Mouse (Mus musculus) testis, postnatal 14 days (tissue): ENCODE results near the gene 2610318N02Rik.
"Not testable (repeated sequence)": the region's sequence is repeated elsewhere in the genome, so short reads cannot be mapped to it uniquely, and the experiment has no call there.

Experiments
- DNase-seq: peaks from one replicate; pipeline ENCODE4 v3.0.0; 2021; ENCODE audit warnings: low spot score

2610318N02Rik gene

GRCm38 (mm10) chr16:17124871-17125520 lies at the start of gene 2610318N02Rik:
Gene 2610318N02Rik, minus strand, starts transcription at chr16:17125167.
- peak; percentile 79 for DNase-seq

- no peak for DNase-seq
Observed at GRCm38 (mm10) chr16:17168049-17168448, 43.1 kb upstream of the 2610318N02Rik start.

- DNase-seq = no peak
Observed at GRCm38 (mm10) chr16:17167179-17167578, 42.2 kb upstream of the 2610318N02Rik start.

- DNase-seq = not testable (repeated sequence)
Observed at GRCm38 (mm10) chr16:17165478-17165877, 40.5 kb upstream of the 2610318N02Rik start.

- DNase-seq = no peak
Observed at GRCm38 (mm10) chr16:17154346-17154745, 29.4 kb upstream of the 2610318N02Rik start.

- DNase-seq = no peak
Observed at GRCm38 (mm10) chr16:17151874-17152273, 26.9 kb upstream of the 2610318N02Rik start.

GRCm38 (mm10) chr16:17150520-17151258 lies 25.7 kb upstream of the 2610318N02Rik start:
- DNase-seq = no peak

GRCm38 (mm10) chr16:17148084-17148483 lies 23.1 kb upstream of the 2610318N02Rik start:
- DNase-seq = peak; percentile 34

- DNase-seq = peak; percentile 66
Observed at GRCm38 (mm10) chr16:17147391-17147929, 22.5 kb upstream of the 2610318N02Rik start.

GRCm38 (mm10) chr16:17146772-17147235 lies 21.8 kb upstream of the 2610318N02Rik start, which contains the start of gene Ccdc116:
Gene Ccdc116, minus strand, starts transcription at chr16:17147229.
- peak; percentile 84 for DNase-seq

- DNase-seq = peak; percentile 48
Observed at GRCm38 (mm10) chr16:17144339-17144738, 19.4 kb upstream of the 2610318N02Rik start, which contains the start of gene Ydjc. Gene Ydjc, plus strand, starts transcription at chr16:17144621.

GRCm38 (mm10) chr16:17137355-17137754 lies 12.4 kb upstream of the 2610318N02Rik start:
- DNase-seq = no peak

GRCm38 (mm10) chr16:17132906-17133200 lies 7.9 kb upstream of the 2610318N02Rik start:
- no peak for DNase-seq

GRCm38 (mm10) chr16:17132089-17132905 lies 7.3 kb upstream of the 2610318N02Rik start, which contains the start of gene Sdf2l1:
Gene Sdf2l1, minus strand, starts transcription at chr16:17132383.
- DNase-seq = peak; percentile 97

- DNase-seq = peak; percentile 54
Observed at GRCm38 (mm10) chr16:17131191-17132088, 6.5 kb upstream of the 2610318N02Rik start.

GRCm38 (mm10) chr16:17127292-17127691 lies 2.3 kb upstream of the 2610318N02Rik start:
- no peak for DNase-seq

- no peak for DNase-seq
Observed at GRCm38 (mm10) chr16:17124119-17124870, 672 bp downstream of the 2610318N02Rik start.

- no peak for DNase-seq
Observed at GRCm38 (mm10) chr16:17121569-17121968, 3.4 kb downstream of the 2610318N02Rik start.

GRCm38 (mm10) chr16:17117309-17117799 lies 7.6 kb downstream of the 2610318N02Rik start:
- no peak for DNase-seq
